Mouse (Mus musculus): ENCODE data around the gene Capn3. TPM values are rescaled to one million over a fixed set of nuclear protein-coding genes. Genes with fewer than 3 reads are reported as not detected.

Capn3 gene
- polyA plus RNA-seq, 1 experiment, result 69.8 TPM

DNA sequence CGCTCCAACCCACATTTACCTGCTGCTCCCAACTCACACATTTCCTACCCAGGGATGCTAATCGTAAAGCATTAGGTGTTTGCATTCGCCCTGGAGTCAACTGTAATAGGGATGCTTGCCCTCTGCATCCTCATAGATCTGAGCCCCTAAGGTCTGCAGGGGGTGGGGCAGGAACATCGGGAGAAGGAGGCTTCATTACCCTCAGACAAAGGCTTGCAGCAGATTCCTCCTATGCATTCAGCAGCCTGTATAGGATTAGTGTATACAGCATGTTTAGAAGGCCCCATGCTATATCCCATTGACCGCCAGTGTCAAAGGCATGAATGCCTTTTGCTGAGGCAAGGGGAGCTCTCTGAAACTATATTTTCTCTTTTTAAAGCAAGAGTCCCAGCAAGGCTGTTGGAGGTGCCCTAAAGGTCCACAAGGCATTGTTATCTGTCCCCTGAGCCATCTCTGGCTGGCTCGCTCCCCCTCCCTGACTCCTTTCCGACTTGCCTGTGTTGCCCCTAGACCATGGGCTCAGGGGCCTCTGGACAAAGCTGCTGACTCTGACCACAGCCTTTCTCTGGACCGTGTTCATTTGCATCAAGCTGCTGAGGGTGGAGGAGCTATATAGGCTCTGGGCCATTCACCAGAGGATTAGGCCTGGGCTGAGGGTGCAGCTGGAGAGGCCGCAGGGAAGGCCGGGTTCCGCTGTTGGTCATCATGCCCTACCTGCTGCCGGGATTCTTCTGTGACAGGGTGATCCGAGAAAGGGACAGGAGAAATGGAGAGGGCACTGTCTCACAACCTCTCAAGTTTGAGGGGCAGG, 20.7 kb downstream of the Capn3 start:
- H3K4me3 ChIP-seq (ENCODE audit: control insufficient read depth, insufficient read depth, low read length), result no peak overlapping the region
- DNase-seq, result no peak
- 93% methylated on average over 13 of the region's 13 CpGs for WGBS

DNA sequence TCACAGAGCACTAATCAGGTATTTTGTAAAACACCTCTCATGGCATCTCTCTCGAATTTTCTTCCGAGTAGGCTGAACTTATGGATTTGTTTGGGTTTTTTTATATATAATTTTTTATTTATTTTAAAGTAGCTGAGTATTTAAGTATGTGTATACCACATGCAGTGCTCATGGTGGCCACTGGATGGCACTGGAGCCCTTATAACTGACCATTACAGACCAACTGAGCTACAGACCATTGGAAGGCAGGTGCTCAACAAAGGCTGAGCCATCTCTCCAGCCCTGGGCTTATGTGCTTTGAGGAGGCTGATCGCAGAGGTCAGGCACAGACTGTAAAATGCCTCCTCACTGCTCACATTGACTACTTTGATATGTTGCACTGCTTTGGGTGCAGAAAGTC, 22.8 kb downstream of the Capn3 start:
- H3K4me1 ChIP-seq (replicated peaks; ENCODE audit: control insufficient read depth, insufficient read depth, low read length), result peaks cover 28% of the 10 kb centered on the region
- WGBS, result 45% methylated on average over 3 of the region's 3 CpGs
- TF ChIP-seq POLR2A (IDR thresholded peaks at IDR 0.05; ENCODE audit: control insufficient read depth, extremely low read depth, insufficient read depth, low read length, poor library complexity), result no peak
- peak; percentile 42; the same call in 1 of the 2 replicates for TF ChIP-seq CTCF (IDR thresholded peaks at IDR 0.05; ENCODE audit: borderline replicate concordance, control insufficient read depth, extremely low read depth, insufficient read depth, low read length, poor library complexity)
- no peak overlapping the region for H3K4me3 ChIP-seq (ENCODE audit: control insufficient read depth, insufficient read depth, low read length)
- H3K27ac ChIP-seq (ENCODE audit: control insufficient read depth, insufficient read depth, low read length), result no peak overlapping the region
- H3K36me3 ChIP-seq (ENCODE audit: control insufficient read depth, insufficient read depth, low read length), result no peaks in the 10 kb centered on the region
- no peaks in the 10 kb centered on the region for H3K27me3 ChIP-seq (ENCODE audit: control insufficient read depth, insufficient read depth, low read length)
- DNase-seq, result peak; percentile 86

More for the DNA sequence above, 20.7 kb downstream of the Capn3 start:
- no peaks in the 10 kb centered on the region for H3K36me3 ChIP-seq (ENCODE audit: control insufficient read depth, insufficient read depth, low read length)
- TF ChIP-seq POLR2A (IDR thresholded peaks at IDR 0.05; ENCODE audit: control insufficient read depth, extremely low read depth, insufficient read depth, low read length, poor library complexity), result no peak
- no peak for TF ChIP-seq CTCF (IDR thresholded peaks at IDR 0.05; ENCODE audit: borderline replicate concordance, control insufficient read depth, extremely low read depth, insufficient read depth, low read length, poor library complexity)
- H3K4me1 ChIP-seq (replicated peaks; ENCODE audit: control insufficient read depth, insufficient read depth, low read length), result peaks cover 13% of the 10 kb centered on the region
- no peaks in the 10 kb centered on the region for H3K27me3 ChIP-seq (ENCODE audit: control insufficient read depth, insufficient read depth, low read length)
- no peak overlapping the region for H3K27ac ChIP-seq (ENCODE audit: control insufficient read depth, insufficient read depth, low read length)

DNA sequence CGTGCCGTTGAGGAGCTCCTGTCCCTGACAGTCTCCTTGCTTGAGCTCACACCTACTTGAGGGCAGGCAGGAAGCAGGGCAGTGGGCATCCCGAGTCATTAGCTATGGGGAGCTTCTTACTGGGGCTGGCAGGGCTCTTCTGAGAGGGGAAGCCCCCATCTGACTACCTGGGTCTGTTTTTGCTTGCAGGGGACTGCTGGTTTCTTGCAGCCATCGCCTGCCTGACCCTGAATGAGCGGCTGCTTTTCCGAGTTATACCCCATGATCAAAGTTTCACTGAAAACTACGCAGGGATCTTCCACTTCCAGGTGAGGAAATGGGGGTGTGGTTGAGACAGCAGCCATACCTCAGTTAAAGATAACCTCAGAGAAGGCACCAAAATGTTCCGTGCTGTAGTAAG, 26.1 kb downstream of the Capn3 start:
- Histone ChIP-seq H3K27me3 (ENCODE audit: control insufficient read depth, insufficient read depth, low read length) (no peaks in the 10 kb centered on the region), H3K27ac (ENCODE audit: control insufficient read depth, insufficient read depth, low read length) (peak overlapping the region; percentile 26), H3K4me3 (ENCODE audit: control insufficient read depth, insufficient read depth, low read length) (no peak overlapping the region), H3K36me3 (ENCODE audit: control insufficient read depth, insufficient read depth, low read length) (no peaks in the 10 kb centered on the region), H3K4me1 (replicated peaks; ENCODE audit: control insufficient read depth, insufficient read depth, low read length) (peaks cover 51% of the 10 kb centered on the region)
- TF ChIP-seq POLR2A (IDR thresholded peaks at IDR 0.05; ENCODE audit: control insufficient read depth, extremely low read depth, insufficient read depth, low read length, poor library complexity) (no peak), CTCF (IDR thresholded peaks at IDR 0.05; ENCODE audit: borderline replicate concordance, control insufficient read depth, extremely low read depth, insufficient read depth, low read length, poor library complexity) (no peak)
- no peak for DNase-seq
- 74% methylated on average over 8 of the region's 8 CpGs for WGBS

DNA sequence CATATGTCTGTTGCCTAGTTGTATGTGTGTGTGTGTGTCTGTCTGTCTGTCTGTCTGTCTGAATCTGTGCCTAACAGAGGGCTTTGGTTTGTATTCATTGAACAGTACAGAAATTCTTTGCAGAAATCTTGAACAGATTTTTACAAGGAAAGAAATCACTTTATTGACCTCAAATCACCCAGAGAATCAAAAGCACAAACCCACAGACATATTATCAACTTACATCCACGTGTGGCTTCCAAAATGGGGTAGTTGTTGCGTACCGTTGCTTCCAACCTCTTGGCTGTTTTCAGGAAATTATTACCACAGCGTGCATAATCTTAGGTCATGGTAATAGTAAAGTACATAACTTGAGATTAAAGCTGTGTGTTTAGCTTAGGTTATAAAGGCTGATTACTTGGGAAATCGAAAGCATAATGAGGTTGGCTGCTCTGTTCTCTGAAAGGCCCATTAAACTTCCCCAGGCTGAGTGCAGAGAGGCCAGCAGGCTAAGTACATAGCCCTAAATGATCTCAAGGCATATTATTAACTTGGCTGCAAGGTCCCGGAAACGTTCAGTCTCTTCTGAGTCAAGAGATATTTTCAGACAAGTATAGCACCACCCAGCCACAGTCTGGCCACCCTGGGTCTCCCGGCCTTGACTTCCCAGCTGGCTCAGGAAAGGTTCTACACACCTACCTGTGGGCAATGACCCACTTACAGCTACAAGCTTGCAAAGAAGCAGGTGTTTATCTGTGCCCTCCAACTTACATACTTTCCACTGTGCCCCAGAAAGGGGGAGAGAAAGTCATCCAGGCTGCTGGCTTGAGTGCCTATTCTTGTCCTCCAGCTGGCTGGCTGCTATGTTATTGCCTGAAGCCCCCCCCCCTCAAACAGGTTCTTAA, 26.9 kb downstream of the Capn3 start:
- H3K27ac ChIP-seq (ENCODE audit: control insufficient read depth, insufficient read depth, low read length), result peak overlapping the region; percentile 98
- TF ChIP-seq CTCF (IDR thresholded peaks at IDR 0.05; ENCODE audit: borderline replicate concordance, control insufficient read depth, extremely low read depth, insufficient read depth, low read length, poor library complexity), result no peak
- TF ChIP-seq POLR2A (IDR thresholded peaks at IDR 0.05; ENCODE audit: control insufficient read depth, extremely low read depth, insufficient read depth, low read length, poor library complexity), result no peak
- 27% methylated on average over 8 of the region's 8 CpGs for WGBS

DNA sequence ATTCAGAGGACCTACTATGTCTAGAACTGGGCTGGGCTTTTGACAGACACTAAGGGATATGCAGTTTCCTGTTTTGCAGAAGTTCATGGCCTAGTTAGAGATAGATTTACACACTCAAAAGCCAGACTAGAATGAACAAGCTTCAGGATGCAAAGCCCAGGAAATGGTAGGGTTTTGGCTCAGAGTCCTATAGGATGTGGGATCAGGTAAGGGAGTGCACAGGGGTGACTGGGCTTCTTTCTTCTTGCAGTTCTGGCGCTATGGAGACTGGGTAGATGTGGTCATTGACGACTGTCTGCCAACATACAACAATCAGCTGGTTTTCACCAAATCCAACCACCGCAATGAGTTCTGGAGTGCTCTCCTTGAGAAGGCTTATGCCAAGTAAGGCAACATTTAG, 28.4 kb downstream of the Capn3 start:
- Histone ChIP-seq H3K27ac (ENCODE audit: control insufficient read depth, insufficient read depth, low read length) (peak overlapping the region; percentile 98), H3K27me3 (ENCODE audit: control insufficient read depth, insufficient read depth, low read length) (no peaks in the 10 kb centered on the region), H3K4me1 (replicated peaks; ENCODE audit: control insufficient read depth, insufficient read depth, low read length) (peaks cover 51% of the 10 kb centered on the region), H3K36me3 (ENCODE audit: control insufficient read depth, insufficient read depth, low read length) (no peaks in the 10 kb centered on the region), H3K4me3 (ENCODE audit: control insufficient read depth, insufficient read depth, low read length) (no peak overlapping the region)
- TF ChIP-seq CTCF (IDR thresholded peaks at IDR 0.05; ENCODE audit: borderline replicate concordance, control insufficient read depth, extremely low read depth, insufficient read depth, low read length, poor library complexity) (no peak), POLR2A (IDR thresholded peaks at IDR 0.05; ENCODE audit: control insufficient read depth, extremely low read depth, insufficient read depth, low read length, poor library complexity) (no peak)
- WGBS, result 89% methylated on average over 3 of the region's 3 CpGs
- no peak for DNase-seq

More for the DNA sequence above, 26.9 kb downstream of the Capn3 start:
- Histone ChIP-seq H3K4me1 (replicated peaks; ENCODE audit: control insufficient read depth, insufficient read depth, low read length) (peaks cover 51% of the 10 kb centered on the region), H3K36me3 (ENCODE audit: control insufficient read depth, insufficient read depth, low read length) (no peaks in the 10 kb centered on the region), H3K4me3 (ENCODE audit: control insufficient read depth, insufficient read depth, low read length) (no peak overlapping the region), H3K27me3 (ENCODE audit: control insufficient read depth, insufficient read depth, low read length) (no peaks in the 10 kb centered on the region)
- peak; percentile 69 for DNase-seq

DNA sequence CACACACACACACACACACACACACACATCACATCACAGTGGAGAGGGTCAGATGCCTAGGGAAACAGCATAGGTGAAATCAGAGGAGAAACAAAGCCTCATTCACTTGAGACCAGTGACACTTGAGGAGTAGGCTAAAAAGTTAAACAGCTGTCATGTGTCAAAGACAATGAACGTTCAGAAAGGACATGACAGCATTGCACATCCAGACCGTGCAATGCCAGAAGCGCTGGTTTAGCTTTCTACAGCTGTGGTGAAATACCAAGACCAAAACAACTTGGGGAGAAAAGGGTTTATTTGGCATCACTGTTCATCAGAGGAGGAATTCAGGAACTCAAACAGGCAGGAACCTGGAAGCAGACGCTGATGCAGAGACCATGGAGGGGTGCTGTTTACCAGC, 37.4 kb downstream of the Capn3 start:
- TF ChIP-seq CTCF (IDR thresholded peaks at IDR 0.05; ENCODE audit: borderline replicate concordance, control insufficient read depth, extremely low read depth, insufficient read depth, low read length, poor library complexity), result no peak
- no peak for TF ChIP-seq POLR2A (IDR thresholded peaks at IDR 0.05; ENCODE audit: control insufficient read depth, extremely low read depth, insufficient read depth, low read length, poor library complexity)
- DNase-seq, result no peak
- Histone ChIP-seq H3K4me3 (ENCODE audit: control insufficient read depth, insufficient read depth, low read length) (no peak overlapping the region), H3K27ac (ENCODE audit: control insufficient read depth, insufficient read depth, low read length) (no peak overlapping the region), H3K4me1 (replicated peaks; ENCODE audit: control insufficient read depth, insufficient read depth, low read length) (peaks cover 22% of the 10 kb centered on the region), H3K36me3 (ENCODE audit: control insufficient read depth, insufficient read depth, low read length) (no peaks in the 10 kb centered on the region), H3K27me3 (ENCODE audit: control insufficient read depth, insufficient read depth, low read length) (no peaks in the 10 kb centered on the region)
- 67% methylated on average over 4 of the region's 4 CpGs for WGBS

Data from thymus, adult 2 months (tissue).